Mouse (Mus musculus): ENCODE results near the gene Zbtb7a. TPM values are rescaled to one million over a fixed set of nuclear protein-coding genes. Genes with fewer than 3 reads are reported as not detected.
"Not testable (repeated sequence)": the region's sequence is repeated elsewhere in the genome, so short reads cannot be mapped to it uniquely, and the experiment has no call there.

Zbtb7a gene
- polyA plus RNA-seq, 1 experiment from 2014 or later = 18.1 TPM

DNA sequence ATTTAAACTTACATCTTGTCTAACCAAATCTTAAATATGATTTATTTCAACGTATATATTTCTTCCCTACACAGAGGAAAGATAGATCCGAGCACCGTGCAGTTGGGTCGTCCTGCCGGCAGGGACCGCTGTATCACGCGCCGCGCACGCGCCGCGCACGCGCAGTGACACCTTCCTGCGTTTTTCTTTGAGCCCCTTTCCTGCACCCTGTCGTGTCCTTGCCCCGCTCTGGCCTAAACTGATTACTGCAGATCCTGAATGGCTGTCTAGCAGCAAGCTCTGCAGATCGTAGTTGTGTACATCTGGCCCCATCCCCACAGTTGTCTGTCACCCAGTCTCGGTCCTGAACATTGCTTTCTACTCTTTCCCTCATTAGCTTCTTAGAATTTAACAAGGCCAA lies 38.1 kb downstream of the Zbtb7a start:
- Histone ChIP-seq H3K27ac (ENCODE audit: low read depth, low read length) (peak overlapping the region; percentile 92), H3K27me3 (ENCODE audit: control insufficient read depth, insufficient read depth, low read length) (no peaks in the 10 kb centered on the region), H3K4me1 (ENCODE audit: control insufficient read depth, insufficient read depth, low read length) (peaks cover 34% of the 10 kb centered on the region), H3K4me3 (ENCODE audit: low read length) (no peak overlapping the region), H3K4me2 (replicated peaks; ENCODE audit: low read depth, low read length) (no peak overlapping the region; the same call in 1 of the 2 replicates), H3K9me3 (ENCODE audit: control insufficient read depth, low read length) (no peaks in the 10 kb centered on the region), H3K36me3 (ENCODE audit: control insufficient read depth, insufficient read depth, low read length) (peaks cover 10% of the 10 kb centered on the region), H3K9ac (ENCODE audit: low read depth, low read length) (peak overlapping the region; percentile 5; the same call in 1 of the 2 replicates)
- 4% methylated on average over 21 of the region's 21 CpGs for WGBS
- ATAC-seq (ENCODE audit: low FRiP score, low TSS enrichment) = peak; percentile 14

DNA sequence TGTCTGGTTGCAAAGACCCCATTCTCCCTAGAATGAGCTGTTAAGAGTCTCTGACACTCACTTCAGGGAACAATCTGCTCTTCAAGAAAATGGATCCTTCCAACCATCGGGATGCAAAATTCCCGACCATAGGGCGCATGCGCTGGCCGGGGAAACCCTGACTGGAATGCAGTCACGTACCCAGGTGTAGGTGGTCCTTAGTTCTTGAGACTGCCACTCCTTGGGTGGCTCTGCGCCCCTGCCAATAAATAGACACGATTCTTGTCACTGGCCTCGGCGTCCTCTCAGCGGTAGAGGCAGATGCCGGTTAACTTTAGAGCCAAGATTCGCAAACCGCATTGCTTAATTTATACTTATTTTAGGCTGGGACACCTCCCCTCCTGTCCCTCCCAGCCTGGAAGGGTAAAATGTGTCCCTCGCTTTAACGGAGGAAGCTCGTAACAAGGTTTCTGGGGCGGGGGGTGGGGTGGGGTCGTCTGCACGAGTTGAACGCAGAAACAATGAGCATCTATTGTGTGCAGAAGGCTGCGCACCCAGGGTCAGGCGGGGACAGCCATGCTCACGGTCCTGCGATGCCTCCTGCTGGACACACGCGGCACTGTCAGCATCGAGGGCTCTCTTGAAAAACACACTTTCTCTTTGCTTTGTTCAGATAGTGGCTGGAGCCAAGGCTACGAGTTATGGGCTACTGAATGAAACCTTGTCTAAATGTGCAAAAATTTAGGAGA lies 39.8 kb downstream of the Zbtb7a start:
- 1% methylated on average over 29 of the region's 29 CpGs for WGBS
- H3K4me1 ChIP-seq (ENCODE audit: control insufficient read depth, insufficient read depth, low read length) = peaks cover 38% of the 10 kb centered on the region
- peak overlapping the region; percentile 57 for H3K9ac ChIP-seq (ENCODE audit: low read depth, low read length)

DNA sequence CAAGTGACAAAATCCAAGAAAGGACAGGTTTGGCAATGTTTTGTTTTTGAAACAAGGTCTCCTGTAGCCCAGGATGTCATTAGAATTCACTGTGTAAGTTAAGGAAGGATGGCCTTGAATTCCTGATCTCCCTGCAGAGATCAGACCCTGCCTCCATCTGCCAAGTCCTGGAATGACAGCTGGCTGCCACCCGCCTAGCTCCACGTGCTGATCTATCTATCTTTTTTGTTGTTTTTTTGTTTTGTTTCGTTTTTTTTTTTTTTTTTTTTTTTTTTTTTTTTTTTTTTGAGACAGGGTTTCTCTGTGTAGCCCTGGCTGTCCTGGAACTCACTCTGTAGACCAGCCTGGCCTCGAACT lies 40.3 kb downstream of the Zbtb7a start:
- peak overlapping the region; percentile 57; the same call in 1 of the 2 replicates for H3K9ac ChIP-seq (ENCODE audit: low read depth, low read length)
- H3K4me2 ChIP-seq (replicated peaks; ENCODE audit: low read depth, low read length) = peak overlapping the region; percentile 83; the same call in 1 of the 2 replicates
- 5% methylated on average over 4 of the region's 4 CpGs for WGBS
- H3K27ac ChIP-seq (ENCODE audit: low read depth, low read length) = peak overlapping the region; percentile 92
- not testable (repeated sequence) for H3K9me3 ChIP-seq (ENCODE audit: control insufficient read depth, low read length); ATAC-seq (ENCODE audit: low FRiP score, low TSS enrichment); H3K27me3 ChIP-seq (ENCODE audit: control insufficient read depth, insufficient read depth, low read length)
- H3K36me3 ChIP-seq (ENCODE audit: control insufficient read depth, insufficient read depth, low read length) = peaks cover 32% of the 10 kb centered on the region
- H3K4me1 ChIP-seq (ENCODE audit: control insufficient read depth, insufficient read depth, low read length) = peaks cover 38% of the 10 kb centered on the region
- H3K4me3 ChIP-seq (ENCODE audit: low read length) = peak overlapping the region; percentile 38; the same call in 1 of the 2 replicates

More for the DNA sequence above, 39.8 kb downstream of the Zbtb7a start:
- peak overlapping the region; percentile 38 for H3K4me3 ChIP-seq (ENCODE audit: low read length)
- no peaks in the 10 kb centered on the region for H3K9me3 ChIP-seq (ENCODE audit: control insufficient read depth, low read length)
- H3K27ac ChIP-seq (ENCODE audit: low read depth, low read length) = peak overlapping the region; percentile 92
- H3K27me3 ChIP-seq (ENCODE audit: control insufficient read depth, insufficient read depth, low read length) = no peaks in the 10 kb centered on the region
- H3K36me3 ChIP-seq (ENCODE audit: control insufficient read depth, insufficient read depth, low read length) = peaks cover 26% of the 10 kb centered on the region
- H3K4me2 ChIP-seq (replicated peaks; ENCODE audit: low read depth, low read length) = peak overlapping the region; percentile 83
- ATAC-seq (ENCODE audit: low FRiP score, low TSS enrichment) = peak; percentile 53

DNA sequence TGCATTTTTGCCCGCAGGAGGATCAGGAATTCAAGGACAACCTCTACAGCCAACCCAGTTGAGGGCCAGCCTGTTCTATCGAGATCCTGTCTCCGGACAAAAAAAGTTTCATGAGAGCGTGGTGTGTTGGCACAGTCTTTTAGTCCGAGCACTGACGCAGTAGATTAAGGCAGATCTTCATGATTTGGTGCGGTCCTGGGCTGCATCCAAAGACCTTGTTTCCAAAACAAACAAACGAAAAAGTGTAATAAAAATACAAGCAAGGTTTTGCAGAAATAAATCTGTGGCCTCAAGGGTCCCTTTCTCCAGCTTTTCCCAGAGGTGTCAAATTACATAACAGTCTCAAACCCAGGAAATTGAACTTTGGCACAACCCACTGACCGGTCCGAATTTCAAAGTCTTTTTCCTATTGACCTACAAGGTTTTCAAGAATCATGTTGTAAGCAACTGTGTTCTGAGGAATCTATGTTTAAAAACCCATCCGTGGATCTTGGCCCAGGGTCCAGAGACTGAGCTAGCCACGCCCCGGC lies 41.0 kb downstream of the Zbtb7a start:
- peaks cover 39% of the 10 kb centered on the region for H3K36me3 ChIP-seq (ENCODE audit: control insufficient read depth, insufficient read depth, low read length)
- no peaks in the 10 kb centered on the region for H3K27me3 ChIP-seq (ENCODE audit: control insufficient read depth, insufficient read depth, low read length)
- H3K27ac ChIP-seq (ENCODE audit: low read depth, low read length) = peak overlapping the region; percentile 92
- H3K4me1 ChIP-seq (ENCODE audit: control insufficient read depth, insufficient read depth, low read length) = peaks cover 38% of the 10 kb centered on the region
- H3K9me3 ChIP-seq (ENCODE audit: control insufficient read depth, low read length) = no peaks in the 10 kb centered on the region
- H3K4me2 ChIP-seq (replicated peaks; ENCODE audit: low read depth, low read length) = peak overlapping the region; percentile 83
- H3K4me3 ChIP-seq (ENCODE audit: low read length) = peak overlapping the region; percentile 100
- whole genome bisulfite sequencing = 4% methylated on average over 13 of the region's 13 CpGs
- ATAC-seq (ENCODE audit: low FRiP score, low TSS enrichment) = peak; percentile 12; the same call in 1 of the 2 replicates
- H3K9ac ChIP-seq (ENCODE audit: low read depth, low read length) = 0 out of 2 replicates have a peak overlapping the region, but pooled peaks have one; percentile 14

DNA sequence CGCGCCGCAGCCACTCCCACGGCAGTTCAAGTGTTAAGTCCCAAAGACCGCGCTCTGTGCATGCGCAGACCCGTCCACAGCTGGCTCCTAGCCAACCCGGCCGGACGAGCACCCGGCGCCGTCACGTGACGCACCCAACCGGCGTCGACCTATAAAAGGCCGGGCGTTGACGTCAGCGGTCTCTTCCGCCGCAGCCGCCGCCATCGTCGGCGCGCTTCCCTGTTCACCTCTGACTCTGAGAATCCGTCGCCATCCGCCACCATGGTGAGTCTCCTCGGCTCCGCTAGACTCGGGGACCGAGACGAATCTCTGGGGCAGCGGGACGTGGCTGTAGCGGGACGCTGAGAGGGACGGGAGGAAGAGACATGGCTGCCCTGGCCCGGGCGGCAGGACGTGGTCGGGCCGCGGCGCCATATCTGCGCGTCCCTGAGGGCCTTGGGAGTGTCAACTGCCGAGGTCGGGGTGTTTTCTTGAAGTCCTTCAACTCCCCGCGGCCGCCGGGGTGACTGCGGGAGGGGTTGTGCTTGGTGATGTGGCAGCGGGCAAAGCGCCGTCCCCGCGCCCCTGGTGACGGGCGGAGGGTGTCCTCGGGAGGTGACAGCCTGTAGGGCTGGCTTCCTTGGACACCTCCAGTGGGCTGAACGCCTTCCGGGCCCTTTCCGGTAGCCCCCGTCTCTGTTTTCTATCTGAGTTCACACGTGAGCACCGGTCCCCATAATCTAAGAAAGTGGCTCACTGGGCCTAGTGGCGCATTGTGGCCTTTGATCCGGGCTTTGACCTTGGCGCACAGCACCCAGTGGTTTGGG lies 41.6 kb downstream of the Zbtb7a start, which contains the start of gene Eef2:
Gene Eef2, plus strand, starts transcription at position 166 of the 806 bp plus-strand sequence.
- ATAC-seq (ENCODE audit: low FRiP score, low TSS enrichment) = peak; percentile 82
- WGBS = under 1% methylated on average over 77 of the region's 77 CpGs

DNA sequence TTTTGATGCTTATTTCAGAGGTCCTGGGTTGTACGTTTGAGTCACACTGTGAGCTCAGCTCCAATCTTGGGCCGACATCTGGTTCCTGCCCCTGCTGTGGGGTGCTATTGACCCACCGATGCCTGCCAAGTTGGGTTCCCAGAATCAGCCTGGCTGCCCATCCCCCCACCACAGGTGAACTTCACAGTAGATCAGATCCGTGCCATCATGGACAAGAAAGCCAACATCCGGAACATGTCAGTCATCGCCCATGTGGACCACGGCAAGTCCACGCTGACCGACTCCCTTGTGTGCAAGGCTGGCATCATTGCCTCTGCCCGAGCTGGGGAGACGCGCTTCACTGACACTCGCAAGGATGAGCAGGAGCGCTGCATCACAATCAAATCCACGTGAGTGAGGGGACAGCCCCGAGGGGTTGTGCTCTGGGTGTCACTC lies 42.5 kb downstream of the Zbtb7a start:
- peaks cover 38% of the 10 kb centered on the region for H3K4me1 ChIP-seq (ENCODE audit: control insufficient read depth, insufficient read depth, low read length)
- peaks cover 53% of the 10 kb centered on the region for H3K36me3 ChIP-seq (ENCODE audit: control insufficient read depth, insufficient read depth, low read length)
- WGBS = 11% methylated on average over 16 of the region's 16 CpGs

More for the DNA sequence above, 41.6 kb downstream of the Zbtb7a start, which contains the start of gene Eef2:
- peak within 1 kb of the TSS; percentile 99 for H3K9ac ChIP-seq (ENCODE audit: low read depth, low read length)
- peak within 1 kb of the TSS; percentile 92 for H3K27ac ChIP-seq (ENCODE audit: low read depth, low read length)
- H3K4me3 ChIP-seq (ENCODE audit: low read length) = peak within 1 kb of the TSS; percentile 100
- H3K36me3 ChIP-seq (ENCODE audit: control insufficient read depth, insufficient read depth, low read length) = peaks cover 45% of the 10 kb centered on the region
- H3K9me3 ChIP-seq (ENCODE audit: control insufficient read depth, low read length) = no peaks in the 10 kb centered on the region
- peak within 1 kb of the TSS; percentile 83 for H3K4me2 ChIP-seq (replicated peaks; ENCODE audit: low read depth, low read length)
- peaks cover 38% of the 10 kb centered on the region for H3K4me1 ChIP-seq (ENCODE audit: control insufficient read depth, insufficient read depth, low read length)
- H3K27me3 ChIP-seq (ENCODE audit: control insufficient read depth, insufficient read depth, low read length) = no peaks in the 10 kb centered on the region

DNA sequence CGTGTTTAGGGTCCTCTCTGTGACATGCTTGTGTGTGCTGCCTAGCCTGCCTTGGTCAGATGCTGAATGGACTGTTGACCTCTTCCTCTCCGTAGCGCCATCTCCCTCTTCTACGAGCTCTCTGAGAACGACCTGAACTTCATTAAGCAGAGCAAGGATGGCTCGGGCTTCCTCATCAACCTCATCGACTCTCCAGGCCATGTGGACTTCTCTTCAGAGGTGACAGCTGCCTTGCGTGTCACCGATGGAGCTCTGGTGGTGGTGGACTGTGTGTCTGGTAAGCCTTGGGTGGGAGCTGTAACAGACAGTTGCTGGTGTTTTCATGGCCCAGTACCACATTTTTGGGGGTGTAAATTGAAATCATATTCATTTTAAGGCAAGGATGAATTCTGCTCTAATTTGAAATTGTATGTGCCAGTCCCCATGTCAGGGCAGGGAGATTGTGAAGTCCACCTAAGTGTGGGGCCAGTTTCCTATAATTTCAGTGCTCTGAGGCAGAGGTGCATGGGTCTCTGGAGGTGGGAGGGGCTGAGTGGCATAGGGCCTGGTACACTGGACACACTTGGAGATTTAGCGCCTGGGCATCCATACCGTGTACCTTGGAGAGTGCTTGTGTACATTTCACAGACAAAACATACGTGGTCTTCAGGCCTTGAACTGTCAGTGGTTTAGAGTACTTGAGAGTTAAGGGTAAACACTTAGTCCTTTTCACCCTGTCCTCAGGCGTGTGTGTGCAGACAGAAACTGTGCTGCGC lies 43.1 kb downstream of the Zbtb7a start:
- H3K27ac ChIP-seq (ENCODE audit: low read depth, low read length) = 0 out of 2 replicates have a peak overlapping the region, but pooled peaks have one; percentile 92
- H3K4me2 ChIP-seq (replicated peaks; ENCODE audit: low read depth, low read length) = peak overlapping the region; percentile 83
- H3K9ac ChIP-seq (ENCODE audit: low read depth, low read length) = peak overlapping the region; percentile 99
- H3K36me3 ChIP-seq (ENCODE audit: control insufficient read depth, insufficient read depth, low read length) = peaks cover 53% of the 10 kb centered on the region
- H3K9me3 ChIP-seq (ENCODE audit: control insufficient read depth, low read length) = no peaks in the 10 kb centered on the region
- WGBS = 61% methylated on average over 14 of the region's 14 CpGs
- no peak for ATAC-seq (ENCODE audit: low FRiP score, low TSS enrichment)
- H3K27me3 ChIP-seq (ENCODE audit: control insufficient read depth, insufficient read depth, low read length) = no peaks in the 10 kb centered on the region
- peaks cover 38% of the 10 kb centered on the region for H3K4me1 ChIP-seq (ENCODE audit: control insufficient read depth, insufficient read depth, low read length)
- H3K4me3 ChIP-seq (ENCODE audit: low read length) = peak overlapping the region; percentile 100

More for the DNA sequence above, 42.5 kb downstream of the Zbtb7a start:
- Histone ChIP-seq H3K4me2 (replicated peaks; ENCODE audit: low read depth, low read length) (peak overlapping the region; percentile 83), H3K4me3 (ENCODE audit: low read length) (peak overlapping the region; percentile 100), H3K27me3 (ENCODE audit: control insufficient read depth, insufficient read depth, low read length) (no peaks in the 10 kb centered on the region), H3K9me3 (ENCODE audit: control insufficient read depth, low read length) (no peaks in the 10 kb centered on the region), H3K27ac (ENCODE audit: low read depth, low read length) (peak overlapping the region; percentile 92; the same call in 1 of the 2 replicates), H3K9ac (ENCODE audit: low read depth, low read length) (peak overlapping the region; percentile 99)
- ATAC-seq (ENCODE audit: low FRiP score, low TSS enrichment) = no peak

DNA sequence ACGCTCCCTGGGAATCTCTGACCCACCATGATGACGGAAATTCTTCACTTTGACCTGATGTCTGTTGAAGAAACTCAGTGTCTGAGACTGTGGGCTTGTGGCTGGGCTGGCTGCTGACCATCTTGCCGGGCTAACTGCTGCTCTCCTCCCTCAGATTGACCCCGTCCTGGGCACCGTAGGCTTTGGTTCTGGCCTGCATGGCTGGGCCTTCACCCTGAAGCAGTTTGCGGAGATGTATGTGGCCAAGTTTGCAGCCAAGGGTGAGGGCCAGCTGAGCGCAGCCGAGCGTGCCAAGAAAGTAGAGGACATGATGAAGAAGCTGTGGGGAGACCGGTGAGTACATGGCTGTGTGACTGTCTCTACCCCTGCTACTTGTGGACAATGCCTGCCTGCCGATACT lies 43.9 kb downstream of the Zbtb7a start:
- H3K4me2 ChIP-seq (replicated peaks; ENCODE audit: low read depth, low read length) = no peak overlapping the region
- no peaks in the 10 kb centered on the region for H3K27me3 ChIP-seq (ENCODE audit: control insufficient read depth, insufficient read depth, low read length)
- H3K9me3 ChIP-seq (ENCODE audit: control insufficient read depth, low read length) = no peaks in the 10 kb centered on the region
- H3K4me3 ChIP-seq (ENCODE audit: low read length) = no peak overlapping the region
- no peak for ATAC-seq (ENCODE audit: low FRiP score, low TSS enrichment)
- H3K27ac ChIP-seq (ENCODE audit: low read depth, low read length) = peak overlapping the region; percentile 62; the same call in 1 of the 2 replicates
- peaks cover 53% of the 10 kb centered on the region for H3K36me3 ChIP-seq (ENCODE audit: control insufficient read depth, insufficient read depth, low read length)
- peaks cover 37% of the 10 kb centered on the region for H3K4me1 ChIP-seq (ENCODE audit: control insufficient read depth, insufficient read depth, low read length)
- WGBS = 97% methylated on average over 11 of the region's 11 CpGs
- peak overlapping the region; percentile 18; the same call in 1 of the 2 replicates for H3K9ac ChIP-seq (ENCODE audit: low read depth, low read length)
